Mouse (Mus musculus) inflammation-experienced regulatory T-cells, adult 16 weeks (primary cell): ENCODE measurements around the gene Ctf1. TPM values are rescaled to one million over a fixed set of nuclear protein-coding genes. Genes with fewer than 3 reads are reported as not detected.

Source experiments
- polyA plus RNA-seq: library from polyadenylated mRNA; unstranded; fragments of 100-300 nt; shearing (Covaris generic); gene quantifications from one replicate; pipeline ENCODE4 v1.2.1, GENCODE M21; 2017

Ctf1 gene
- not detected for polyA plus RNA-seq

GRCm38 (mm10) chr7:127712461-127713385 lies at the start of gene Ctf1:
Gene Ctf1, plus strand, starts transcription at chr7:127712736.

GRCm38 (mm10) chr7:127708207-127709078 lies 4.1 kb upstream of the Ctf1 start, which contains the start of gene Bcl7c:
Gene Bcl7c, minus strand, starts transcription at chr7:127708933.

GRCm38 (mm10) chr7:127732066-127732465 lies 19.5 kb downstream of the Ctf1 start, which contains the start of gene Ctf2:
Gene Ctf2, minus strand, starts transcription at chr7:127732166.

GRCm38 (mm10) chr7:127744366-127745045 lies 32.0 kb downstream of the Ctf1 start, which contains the start of gene Fbxl19:
Gene Fbxl19, plus strand, starts transcription at chr7:127744543.

Other genes starting within 250 kb of the Ctf1 start
- gene Fbrs, start 233.5 kb upstream of the Ctf1 start, polyA plus RNA-seq: 9.0 TPM
- gene Srcap, start 200.8 kb upstream of the Ctf1 start, polyA plus RNA-seq: 85.5 TPM
- 9.0 TPM for gene Gm42715, start 193.2 kb upstream of the Ctf1 start, polyA plus RNA-seq
- gene Tmem265, start 151.3 kb upstream of the Ctf1 start, polyA plus RNA-seq: 12.7 TPM
- gene Phkg2, start 139.4 kb upstream of the Ctf1 start, polyA plus RNA-seq: 100 TPM
- gene Ccdc189, start 124.1 kb upstream of the Ctf1 start, polyA plus RNA-seq: 0.95 TPM
- gene Rnf40, start 124.0 kb upstream of the Ctf1 start, polyA plus RNA-seq: 171 TPM
- gene Zfp629, start 96.9 kb upstream of the Ctf1 start, polyA plus RNA-seq: 1.1 TPM
- 19.5 TPM for gene Bcl7c, start 3.8 kb upstream of the Ctf1 start, polyA plus RNA-seq
- not detected for gene Ctf2, start 19.4 kb downstream of the Ctf1 start, polyA plus RNA-seq
- 1.3 TPM for gene Fbxl19, start 31.8 kb downstream of the Ctf1 start, polyA plus RNA-seq
- 38.5 TPM for gene Orai3, start 57.1 kb downstream of the Ctf1 start, polyA plus RNA-seq
- 1.2 TPM for gene Setd1a, start 63.9 kb downstream of the Ctf1 start, polyA plus RNA-seq
- gene Gm49388, start 72.9 kb downstream of the Ctf1 start, polyA plus RNA-seq: not detected
- gene Hsd3b7, start 87.9 kb downstream of the Ctf1 start, polyA plus RNA-seq: 4.5 TPM
- 167 TPM for gene Stx4a, start 111.6 kb downstream of the Ctf1 start, polyA plus RNA-seq
- not detected for gene Stx1b, start 111.8 kb downstream of the Ctf1 start, polyA plus RNA-seq
- gene Zfp646, start 163.5 kb downstream of the Ctf1 start, polyA plus RNA-seq: 63.8 TPM
- 23.2 TPM for gene Zfp668, start 164.1 kb downstream of the Ctf1 start, polyA plus RNA-seq
- gene Prss53, start 178.2 kb downstream of the Ctf1 start, polyA plus RNA-seq: 1.0 TPM
- gene Gm21974, start 182.7 kb downstream of the Ctf1 start, polyA plus RNA-seq: not detected
- gene Vkorc1, start 182.9 kb downstream of the Ctf1 start, polyA plus RNA-seq: 64.0 TPM
- 71.2 TPM for gene Bckdk, start 191.3 kb downstream of the Ctf1 start, polyA plus RNA-seq
- gene Kat8, start 199.8 kb downstream of the Ctf1 start, polyA plus RNA-seq: 49.7 TPM
- not detected for gene Prss8, start 217.4 kb downstream of the Ctf1 start, polyA plus RNA-seq
- gene Prss36, start 234.0 kb downstream of the Ctf1 start, polyA plus RNA-seq: 5.0 TPM